Mouse (Mus musculus) small intestine, adult 2 months (tissue): ENCODE data around the gene Edc3.

Source experiments
- CTCF ChIP-seq: fragments of 200-500 bp; IDR thresholded peaks from 2 replicates; pipeline ENCODE4 v1.5.1; 2012; ENCODE audit warnings: low read depth, mild to moderate bottlenecking, control low read depth, inconsistent platforms, low read length, moderate library complexity, mixed read lengths; ENCODE audit not compliant: insufficient replicate concordance, insufficient read length; ENCODE audit errors: extremely low read depth
- POLR2A ChIP-seq: fragments of 200-500 bp; IDR thresholded peaks from 2 replicates; pipeline ENCODE4 v1.6.1; 2012; ENCODE audit warnings: low read depth, mild to moderate bottlenecking, control low read depth, inconsistent platforms, low read length, moderate library complexity

GRCm38 (mm10) chr9:57789733-57790132, 81.4 kb downstream of the Edc3 start:
- TF ChIP-seq POLR2A (no peak), CTCF (no peak)
